Mouse (Mus musculus) CH12.LX (cell line): ENCODE measurements at regions not wholly inside any gene's neighbourhood (a gene's known extent, or its start where the extent isn't known, plus 50 kb on each side); places are given as distances from the start of the nearest gene placed in this dataset.

Experiments
- DNase-seq: peaks from one replicate; pipeline ENCODE4 v3.0.0-alpha.2; 2013; ENCODE audit errors: extremely low read depth
- H3K27ac ChIP-seq: 2 replicates; pipeline ENCODE4 v1.5.1; 2012; ENCODE audit warnings: low read depth, mild to moderate bottlenecking, control low read depth, moderate library complexity; ENCODE audit not compliant: insufficient read depth
- H3K27me3 ChIP-seq: replicated peaks from 2 replicates; pipeline ENCODE3; 2012; ENCODE audit warnings: inconsistent platforms
- H3K36me3 ChIP-seq, 2 experiments: replicated peaks in 1 of 2; 2 replicates each; pipeline versions ENCODE3 to v1.6.1; 2012; ENCODE audit warnings: inconsistent platforms in 1 of 2, low read length in 1 of 2, mild to moderate bottlenecking in 1 of 2, mixed read lengths in 1 of 2, moderate library complexity in 1 of 2; ENCODE audit not compliant: control insufficient read depth in 1 of 2, insufficient read depth in 1 of 2
- H3K4me1 ChIP-seq, 2 experiments: 2 replicates each; pipeline ENCODE4 v1.6.1; 2012; ENCODE audit warnings: inconsistent platforms in 1 of 2, moderate library complexity in 1 of 2; ENCODE audit not compliant: insufficient read depth in 2 of 2, control insufficient read depth in 1 of 2
- H3K4me2 ChIP-seq: 2 replicates; pipeline ENCODE4 v1.6.1; 2012; ENCODE audit warnings: low read depth, mild to moderate bottlenecking, control low read depth; ENCODE audit not compliant: poor library complexity, insufficient read depth, severe bottlenecking
- H3K4me3 ChIP-seq, 3 experiments: fragments of 150-350 bp in 1 of 3; sonication (generic) in 1 of 3; replicated peaks in 1 of 3; 2 replicates each; pipeline versions ENCODE3 to v1.5.1; 2011 to 2012; ENCODE audit warnings: low read depth in 2 of 3, low read length in 2 of 3, mild to moderate bottlenecking in 2 of 3, moderate library complexity in 2 of 3, control low read depth in 1 of 3, improper control_type of control experiment in 1 of 3, inconsistent platforms in 1 of 3, mixed read lengths in 1 of 3; ENCODE audit not compliant: poor library complexity in 1 of 3
- H3K79me2 ChIP-seq: replicated peaks from 2 replicates; pipeline ENCODE4 v1.6.1; 2012; ENCODE audit warnings: mild to moderate bottlenecking, moderate library complexity; ENCODE audit not compliant: control insufficient read depth, poor library complexity, insufficient read depth, severe bottlenecking; ENCODE audit errors: extremely low read depth
- H3K9ac ChIP-seq: 2 replicates; pipeline ENCODE4 v1.6.1; 2012; ENCODE audit warnings: low read depth, mild to moderate bottlenecking, control low read depth, moderate library complexity; ENCODE audit not compliant: insufficient read depth
- H3K9me3 ChIP-seq: replicated peaks from 2 replicates; pipeline ENCODE3; 2012; ENCODE audit warnings: low read length, inconsistent platforms, mixed read lengths
- BHLHE40 ChIP-seq: IDR thresholded peaks from 2 replicates; pipeline ENCODE4 v1.6.1; 2011; ENCODE audit warnings: mild to moderate bottlenecking, low read depth, low read length, improper control_type of control experiment
- CHD1 ChIP-seq: IDR thresholded peaks from 2 replicates; pipeline ENCODE4 v1.6.1; 2012; ENCODE audit warnings: low read depth, low read length, improper control_type of control experiment, inconsistent platforms
- CTCF ChIP-seq, 2 experiments: IDR thresholded peaks in 1 of 2; conservative IDR thresholded peaks in 1 of 2; 2 replicates each; pipeline ENCODE4 v1.5.1; 2011 to 2012; ENCODE audit warnings: low read depth in 2 of 2, low read length in 2 of 2, improper control_type of control experiment in 1 of 2, inconsistent platforms in 1 of 2, mild to moderate bottlenecking in 1 of 2, moderate library complexity in 1 of 2
- HCFC1 ChIP-seq: IDR thresholded peaks from 2 replicates; pipeline ENCODE4 v1.6.1; 2012; ENCODE audit warnings: low read depth, mild to moderate bottlenecking, inconsistent platforms, low read length, improper control_type of control experiment
- IRF4 ChIP-seq: IDR thresholded peaks from 2 replicates; pipeline ENCODE4 v1.6.1; 2014; ENCODE audit warnings: low read depth, mild to moderate bottlenecking, inconsistent platforms, low read length, improper control_type of control experiment
- JUND ChIP-seq: conservative IDR thresholded peaks from 2 replicates; pipeline ENCODE4 v1.6.1; 2011; ENCODE audit warnings: low read depth, low read length, improper control_type of control experiment
- MAFK ChIP-seq: IDR thresholded peaks from 2 replicates; pipeline ENCODE4 v1.6.1; 2011; ENCODE audit warnings: low read length, improper control_type of control experiment; ENCODE audit not compliant: insufficient replicate concordance
- MAX ChIP-seq: IDR thresholded peaks from 2 replicates; pipeline ENCODE4 v1.6.1; 2011; ENCODE audit warnings: low read length, improper control_type of control experiment
- MAZ ChIP-seq: IDR thresholded peaks from 2 replicates; pipeline ENCODE4 v1.6.1; 2012; ENCODE audit warnings: low read depth, mild to moderate bottlenecking, inconsistent platforms, low read length, improper control_type of control experiment, moderate library complexity
- MEF2A ChIP-seq: IDR thresholded peaks from 2 replicates; pipeline ENCODE4 v1.6.1; 2014; ENCODE audit warnings: low read depth, mild to moderate bottlenecking, inconsistent platforms, low read length, improper control_type of control experiment, borderline replicate concordance
- MYC ChIP-seq: IDR thresholded peaks from 2 replicates; pipeline ENCODE4 v1.6.1; 2011; ENCODE audit warnings: low read depth, mild to moderate bottlenecking, improper control_type of control experiment, low read length
- NELFE ChIP-seq: IDR thresholded peaks from 2 replicates; pipeline ENCODE4 v1.6.1; 2011; ENCODE audit warnings: low read depth, low read length, improper control_type of control experiment
- NRF1 ChIP-seq: IDR thresholded peaks from 2 replicates; pipeline ENCODE4 v1.6.1; 2014; ENCODE audit warnings: low read depth, mild to moderate bottlenecking, inconsistent platforms, low read length, improper control_type of control experiment, moderate library complexity
- SIN3A ChIP-seq: IDR thresholded peaks from 2 replicates; pipeline ENCODE4 v1.6.1; 2012; ENCODE audit warnings: low read length, improper control_type of control experiment, inconsistent platforms
- TCF12 ChIP-seq: IDR thresholded peaks from 2 replicates; pipeline ENCODE4 v1.6.1; 2014; ENCODE audit warnings: low read depth, mild to moderate bottlenecking, inconsistent platforms, low read length, improper control_type of control experiment
- USF1 ChIP-seq: IDR thresholded peaks from 2 replicates; pipeline ENCODE4 v1.6.1; 2014; ENCODE audit warnings: low read depth, mild to moderate bottlenecking, inconsistent platforms, low read length, improper control_type of control experiment
- ZKSCAN1 ChIP-seq: IDR thresholded peaks from 2 replicates; pipeline ENCODE4 v1.6.1; 2012; ENCODE audit warnings: low read depth, inconsistent platforms, low read length, improper control_type of control experiment, borderline replicate concordance
- ZMIZ1 ChIP-seq: IDR thresholded peaks from 2 replicates; pipeline ENCODE4 v1.6.1; 2012; ENCODE audit warnings: low read depth, mild to moderate bottlenecking, inconsistent platforms, low read length, improper control_type of control experiment
- ZNF384 ChIP-seq: IDR thresholded peaks from 2 replicates; pipeline ENCODE4 v1.6.1; 2012; ENCODE audit warnings: low read depth, low read length, improper control_type of control experiment, inconsistent platforms
- dilution Hi-C: fragments of 300-500 bp; cut with MboI; formaldehyde crosslinking; loops from 2 replicates; pipeline ENCODE4 v1.14.3; 2020; ENCODE audit warnings: low sequenced_read_pairs; ENCODE audit not compliant: extremely low pct_unique_long_range_greater_than_20kb, extremely low pct_ligation_motif_present
- in situ Hi-C: fragments of 300-500 bp; cut with MboI; formaldehyde crosslinking; loops from 3 replicates; pipeline ENCODE4 v1.14.3; 2019; ENCODE audit warnings: low sequenced_read_pairs, low pct_ligation_motif_present, low pct_unique_long_range_greater_than_20kb, mixed read lengths

GRCm38 (mm10) chr13:40469162-40469561 is 107.9 kb upstream of the Ofcc1 start:
- Histone ChIP-seq H3K4me2 (no peak overlapping the region), H3K9ac (no peak overlapping the region), H3K4me3 (no peak overlapping the region), H3K4me1 (peaks cover 0 to 3% of the 10 kb centered on the region in 2 experiments; a peak in 1 of 4 replicates), H3K36me3 (no peaks in the 10 kb centered on the region), H3K27me3 (no peaks in the 10 kb centered on the region), H3K9me3 (no peaks in the 10 kb centered on the region), H3K79me2 (no peaks in the 10 kb centered on the region), H3K27ac (no peak overlapping the region)
- TF ChIP-seq IRF4: no peak
- no peak for TF ChIP-seq MEF2A
- TF ChIP-seq BHLHE40: no peak
- no peak for TF ChIP-seq ZNF384
- no peak for TF ChIP-seq ZKSCAN1
- TF ChIP-seq ZMIZ1: no peak
- no peak for TF ChIP-seq SIN3A
- no peak for TF ChIP-seq TCF12
- TF ChIP-seq USF1: no peak
- TF ChIP-seq MAFK: no peak
- TF ChIP-seq CTCF (conservative IDR thresholded peaks at IDR 0.05 in 1 of 2, IDR thresholded peaks at IDR 0.05 in 1 of 2; ENCODE audit: low read depth in 2 of 2, low read length in 2 of 2): no peak
- TF ChIP-seq HCFC1: no peak
- no peak for TF ChIP-seq MAX
- TF ChIP-seq NRF1: no peak
- in situ Hi-C loops (no loop called here), dilution Hi-C loops (no loop called here)
- DNase-seq: no peak

- H3K36me3 ChIP-seq: no peaks in the 10 kb centered on the region
- H3K4me1 ChIP-seq: no peaks in the 10 kb centered on the region
- in situ Hi-C loops: no loop called here
- H3K27ac ChIP-seq: no peak overlapping the region
- no peak overlapping the region for H3K4me3 ChIP-seq
- H3K4me2 ChIP-seq: no peak overlapping the region
- dilution Hi-C loops: no loop called here
- H3K27me3 ChIP-seq: no peaks in the 10 kb centered on the region
- no peak overlapping the region for H3K9ac ChIP-seq
- H3K9me3 ChIP-seq: no peaks in the 10 kb centered on the region
- DNase-seq: no peak
- TF ChIP-seq MYC (no peak), MAZ (no peak), CHD1 (no peak), BHLHE40 (no peak), NELFE (no peak), JUND (no peak)
- H3K79me2 ChIP-seq: no peaks in the 10 kb centered on the region
Measured at GRCm38 (mm10) chr13:40453360-40453759, 92.1 kb upstream of the Ofcc1 start.
